Mouse (Mus musculus): ENCODE data around the gene Prrt2.

- TF ChIP-seq MAZ (IDR thresholded peaks at IDR 0.05; ENCODE audit: low read depth, low read length) (no peak), POLR2A (IDR thresholded peaks at IDR 0.05; ENCODE audit: control insufficient read depth in 1 of 2, insufficient read depth in 1 of 2, low read depth in 1 of 2, low read length in 2 of 2, poor library complexity in 1 of 2) (no peak), CTCF (IDR thresholded peaks at IDR 0.05 in 2 of 3, conservative IDR thresholded peaks at IDR 0.05 in 1 of 3; ENCODE audit: control insufficient read depth in 1 of 3, insufficient read depth in 1 of 3, low read depth in 2 of 3, low read length in 3 of 3, poor library complexity in 1 of 3, severe bottlenecking in 1 of 3) (no peak), NELFE (IDR thresholded peaks at IDR 0.05; ENCODE audit: low read depth, low read length) (no peak), GABPA (IDR thresholded peaks at IDR 0.05; ENCODE audit: low read depth, low read length) (peak; percentile 85), USF1 (IDR thresholded peaks at IDR 0.05; ENCODE audit: low read depth, low read length) (no peak), GATA1 (IDR thresholded peaks at IDR 0.05; ENCODE audit: low read depth, low read length) (peak; percentile 57), POLR2AphosphoS5 (IDR thresholded peaks at IDR 0.05; ENCODE audit: borderline replicate concordance, low read depth, low read length) (no peak)
These were observed 10.2 kb upstream of the Prrt2 start for GRCm38 (mm10) chr7:127031244-127031643.

Data from MEL (cell line).